Mouse (Mus musculus) left cerebral cortex, postnatal 14 days (tissue): ENCODE results near the gene Tubg2. TPM values are rescaled to one million over a fixed set of nuclear protein-coding genes. Genes with fewer than 3 reads are reported as not detected.

Experiments used
- DNase-seq, 2 experiments: peaks; one replicate each; pipeline ENCODE4 v3.0.0; 2021 to 2022; ENCODE audit warnings: low spot score in 2 of 2, mixed read lengths in 1 of 2
- intact Hi-C: fragments of 180-260 bp; cut with DNase I; formaldehyde crosslinking; loops from one replicate; pipeline ENCODE4 v1.15.1; 2025
- total RNA-seq, 2 experiments: library from RNA; stranded (reverse); gene quantifications; 2 replicates each; pipeline ENCODE4 v1.2.3; 2021

Gene Tubg2
- total RNA-seq, 2 experiments from 2014 or later = 49.0 to 49.5 TPM

GRCm38 (mm10) chr11:101162301-101162700 is 6.6 kb downstream of the Tubg2 start:
- intact Hi-C loops = no loop called here

DNA sequence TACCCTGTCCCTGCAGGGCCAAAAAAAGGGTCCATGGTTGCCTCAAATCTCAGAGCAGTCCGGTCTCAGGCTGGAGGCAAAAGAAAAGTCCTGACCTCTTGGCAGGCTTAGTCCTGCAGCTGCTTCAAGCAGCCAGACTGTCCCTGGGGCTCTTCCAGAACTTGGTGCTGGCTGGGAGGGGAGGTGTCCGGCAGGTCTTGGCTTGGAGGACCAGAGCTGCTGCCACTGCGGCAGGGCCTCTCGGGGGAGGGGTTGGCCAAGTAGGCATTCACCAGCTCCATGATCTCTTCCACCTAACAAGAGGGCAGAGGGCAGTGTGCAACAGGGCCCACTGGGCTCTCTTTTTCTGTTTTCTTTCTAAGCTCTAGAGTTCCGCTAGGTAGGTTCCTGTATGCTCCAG is 7.1 kb downstream of the Tubg2 start:
- peak in 1 of 2 experiments; percentile 40 for DNase-seq
- intact Hi-C loops = no loop called here

More at GRCm38 (mm10) chr11:101162301-101162700, 6.6 kb downstream of the Tubg2 start:
- no peak for DNase-seq

- intact Hi-C loops = no loop called here
- DNase-seq = no peak
Measured at GRCm38 (mm10) chr11:101163476-101164350, 8.0 kb downstream of the Tubg2 start.

DNA sequence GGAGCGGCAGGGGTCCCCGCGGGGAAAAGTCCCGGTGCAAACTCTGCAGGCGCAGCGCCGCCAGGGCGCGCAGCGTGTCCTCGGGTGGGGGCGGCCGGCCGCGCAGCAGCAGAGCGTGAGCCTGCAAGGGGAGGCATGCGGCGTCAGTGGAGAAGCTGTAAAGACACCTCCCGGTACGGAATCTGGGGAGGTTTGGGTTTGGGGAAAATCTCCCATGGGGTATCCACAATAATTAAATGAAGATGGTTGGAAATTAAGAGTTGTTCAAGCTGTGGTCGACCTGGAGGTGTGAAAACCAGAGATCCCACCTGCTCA is 8.6 kb downstream of the Tubg2 start:
- no peak for DNase-seq
- intact Hi-C loops = no loop called here

DNA sequence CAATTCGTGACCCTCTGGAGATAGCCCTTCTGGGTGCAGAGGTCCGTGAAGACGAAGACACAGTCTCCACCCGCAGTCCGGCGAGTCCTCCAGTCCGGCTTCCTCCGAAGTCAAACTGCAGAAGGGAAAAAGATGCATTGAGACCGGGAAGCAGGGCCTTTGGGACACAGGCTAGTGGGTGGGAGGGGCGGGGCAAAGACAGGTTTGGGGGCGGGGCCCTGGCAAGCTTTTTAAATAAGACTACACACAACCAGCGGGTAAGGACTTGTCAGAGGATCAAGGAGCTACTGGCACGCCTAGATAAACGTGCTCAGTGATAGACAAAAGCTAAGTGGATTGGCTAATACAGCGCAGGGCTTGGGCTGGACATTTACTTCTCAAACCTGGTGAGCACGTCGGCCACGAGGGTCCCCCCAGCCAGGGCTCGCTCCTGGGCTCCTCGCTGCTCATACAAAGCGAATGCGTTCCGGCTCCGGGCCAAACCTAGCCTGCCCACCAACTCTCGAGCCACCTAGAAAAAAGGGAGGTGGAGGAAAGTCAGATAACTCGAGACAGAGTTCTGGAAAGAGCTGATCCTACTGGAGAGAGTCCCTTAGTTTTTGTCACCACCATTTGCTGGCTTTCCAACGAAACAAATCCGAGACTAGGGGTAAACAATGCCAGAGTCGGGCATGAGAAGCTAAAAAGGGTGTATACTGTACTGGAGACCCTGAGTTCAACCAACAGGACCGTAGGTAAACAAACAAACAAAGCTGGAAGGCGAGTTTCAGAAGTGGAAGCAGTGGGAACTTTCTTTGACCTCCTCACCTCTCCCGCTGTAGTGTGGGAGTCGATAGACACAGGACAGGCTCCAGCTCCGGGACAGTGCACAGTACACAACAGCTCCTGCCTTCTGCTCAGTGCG is 9.2 kb downstream of the Tubg2 start:
- DNase-seq = no peak
- intact Hi-C loops = no loop called here

DNA sequence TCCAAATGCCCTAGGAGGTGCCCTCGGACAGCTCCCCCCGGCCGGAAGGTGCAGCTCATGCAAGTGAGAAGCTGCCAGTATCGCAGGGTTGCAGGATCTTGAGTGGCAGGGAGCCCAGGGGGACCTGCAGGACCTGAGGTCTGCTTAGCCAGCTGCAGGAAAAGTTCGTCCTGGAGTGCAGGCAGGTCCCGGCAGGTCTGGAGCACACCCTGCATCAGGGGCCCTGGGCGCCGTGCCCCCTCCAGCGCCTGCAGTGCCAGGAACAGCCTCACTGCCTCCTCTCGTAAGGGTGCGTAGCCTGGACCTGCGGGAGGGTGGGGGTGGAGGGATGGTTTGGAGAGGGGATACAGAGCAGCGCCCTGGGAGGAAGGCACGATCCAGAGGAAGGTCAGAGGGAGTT is 10.7 kb downstream of the Tubg2 start:
- no peak for DNase-seq
- intact Hi-C loops = no loop called here

DNA sequence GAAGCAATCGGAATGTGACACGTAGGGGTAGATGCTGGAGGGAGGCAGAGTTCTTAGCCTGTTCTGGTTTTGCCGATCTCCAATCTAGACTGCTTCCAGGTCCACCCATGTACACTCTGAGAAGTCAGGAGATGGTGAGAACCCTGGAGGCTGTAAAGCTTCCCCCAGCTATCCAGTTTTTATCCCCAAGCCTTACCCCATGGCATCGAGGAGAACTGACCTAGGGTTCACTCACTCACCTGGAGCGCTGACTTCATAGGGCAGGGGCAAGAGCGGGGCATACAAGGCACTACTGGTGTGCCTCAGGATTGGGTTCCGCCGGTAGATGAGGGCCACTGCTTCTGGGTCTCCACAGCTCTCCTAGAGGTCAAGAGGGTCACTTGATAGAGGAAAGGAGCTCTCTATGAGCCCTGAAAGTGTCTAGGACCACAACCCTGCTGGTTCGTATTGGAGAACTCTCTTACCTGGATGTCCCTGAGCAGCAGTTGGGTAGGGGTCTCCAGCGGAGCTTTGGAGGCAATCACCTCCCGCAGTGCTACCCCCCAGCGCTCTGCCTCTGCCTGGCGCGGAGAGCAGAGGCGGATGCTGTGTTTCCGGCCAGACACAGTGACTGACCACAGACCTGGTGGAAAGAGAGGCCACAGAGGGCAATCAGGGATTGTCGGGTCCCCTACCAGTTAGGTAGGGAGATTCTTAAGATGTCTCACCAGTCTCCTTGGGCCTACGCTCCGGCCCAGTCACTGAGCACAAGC is 11.7 kb downstream of the Tubg2 start:
- intact Hi-C loops = no loop called here
- DNase-seq = no peak

DNA sequence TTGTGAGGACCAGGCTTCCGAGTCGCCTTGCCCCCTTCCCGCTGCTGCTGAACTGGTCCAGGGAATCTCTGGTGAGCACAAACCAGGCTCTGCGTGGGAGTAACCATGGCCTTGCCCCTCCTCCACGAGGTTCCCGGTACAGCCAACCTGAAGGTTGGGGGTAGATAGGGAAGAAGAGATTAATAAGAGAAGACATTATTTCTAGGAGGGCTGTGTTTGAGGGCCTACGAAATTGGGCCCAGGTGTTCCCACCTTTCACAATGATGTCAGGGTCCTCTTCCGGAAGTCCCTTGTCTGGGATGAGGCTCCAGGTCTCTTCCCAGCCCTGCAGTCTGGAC is 12.2 kb downstream of the Tubg2 start:
- DNase-seq = no peak
- intact Hi-C loops = no loop called here

- no peak for DNase-seq
- intact Hi-C loops = no loop called here
Measured at GRCm38 (mm10) chr11:101168301-101168980, 12.7 kb downstream of the Tubg2 start.

DNA sequence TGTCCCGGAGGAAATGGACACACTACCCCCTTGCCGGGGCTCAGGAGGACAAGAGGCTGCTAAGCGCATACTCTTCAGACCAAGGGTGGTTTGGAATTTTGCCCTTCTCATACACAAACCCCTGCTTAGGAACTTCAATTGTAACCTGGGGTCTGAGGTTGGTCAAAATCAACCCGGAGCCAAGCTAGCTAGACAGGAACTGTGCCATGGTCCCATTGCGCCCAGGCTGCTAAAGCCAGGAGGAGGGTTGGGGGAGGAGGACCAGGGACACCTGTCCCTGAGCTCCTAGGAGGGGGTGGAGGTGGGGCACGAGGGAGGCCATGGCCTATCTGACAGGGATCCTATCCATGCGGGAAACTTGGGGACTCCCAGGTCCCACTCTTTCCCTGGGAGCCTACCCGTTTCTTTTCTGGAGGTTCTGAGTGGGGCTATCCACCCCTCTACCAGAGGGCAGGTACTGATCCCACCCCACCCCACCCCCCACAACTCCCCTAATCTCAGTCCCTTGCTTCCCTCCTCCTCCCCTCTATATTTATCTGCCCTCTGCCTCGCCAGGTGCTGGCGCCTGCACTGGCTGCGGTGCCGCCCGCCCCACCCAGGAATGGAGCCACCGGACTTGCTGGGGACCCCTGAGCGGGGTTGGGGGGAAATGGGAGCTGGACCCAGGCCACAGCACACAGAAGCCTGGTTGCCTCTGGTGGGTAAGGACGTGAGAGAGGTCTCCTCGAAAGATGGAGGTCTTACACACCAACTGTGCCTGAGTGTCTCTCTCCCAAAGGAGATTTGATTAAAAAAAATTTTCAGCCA is 13.8 kb downstream of the Tubg2 start:
- DNase-seq = no peak
- intact Hi-C loops = loop anchor here (5.0 to 10.0 kb wide), 2 partner anchors 45 to 72 kb away; partner anchors contain the start of gene Psmc3ip

DNA sequence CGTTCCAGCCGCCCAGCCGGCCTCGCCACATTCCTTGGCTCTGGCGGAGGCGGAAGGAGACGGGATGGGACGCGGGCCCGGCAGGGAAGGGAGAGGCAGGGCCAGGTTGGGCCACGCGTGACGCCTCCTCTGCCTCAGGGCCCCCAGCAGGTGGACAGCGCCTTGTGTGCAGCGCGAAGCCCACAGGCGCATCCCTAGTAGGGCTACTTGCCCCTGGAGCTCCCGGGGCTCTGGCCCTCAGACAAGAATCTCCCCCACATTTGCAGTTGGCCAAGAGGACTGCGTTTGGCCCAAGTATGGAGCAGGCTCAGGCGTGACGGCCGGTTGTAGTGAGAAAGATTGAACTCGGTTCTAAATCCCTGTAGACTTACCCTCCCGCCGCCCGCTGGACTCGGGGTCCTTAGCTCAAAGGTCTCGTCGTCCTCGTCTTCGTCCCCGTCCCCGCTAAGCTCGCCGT is 14.7 kb downstream of the Tubg2 start, which contains the start of gene Cntnap1:
TSS of gene Cntnap1 (plus strand) at position 170 of the 457 bp plus-strand sequence.
- intact Hi-C loops = loop anchor here (5.0 to 10.0 kb wide), 2 partner anchors 46 to 73 kb away; partner anchors contain the start of gene Psmc3ip
- no peak for DNase-seq

DNA sequence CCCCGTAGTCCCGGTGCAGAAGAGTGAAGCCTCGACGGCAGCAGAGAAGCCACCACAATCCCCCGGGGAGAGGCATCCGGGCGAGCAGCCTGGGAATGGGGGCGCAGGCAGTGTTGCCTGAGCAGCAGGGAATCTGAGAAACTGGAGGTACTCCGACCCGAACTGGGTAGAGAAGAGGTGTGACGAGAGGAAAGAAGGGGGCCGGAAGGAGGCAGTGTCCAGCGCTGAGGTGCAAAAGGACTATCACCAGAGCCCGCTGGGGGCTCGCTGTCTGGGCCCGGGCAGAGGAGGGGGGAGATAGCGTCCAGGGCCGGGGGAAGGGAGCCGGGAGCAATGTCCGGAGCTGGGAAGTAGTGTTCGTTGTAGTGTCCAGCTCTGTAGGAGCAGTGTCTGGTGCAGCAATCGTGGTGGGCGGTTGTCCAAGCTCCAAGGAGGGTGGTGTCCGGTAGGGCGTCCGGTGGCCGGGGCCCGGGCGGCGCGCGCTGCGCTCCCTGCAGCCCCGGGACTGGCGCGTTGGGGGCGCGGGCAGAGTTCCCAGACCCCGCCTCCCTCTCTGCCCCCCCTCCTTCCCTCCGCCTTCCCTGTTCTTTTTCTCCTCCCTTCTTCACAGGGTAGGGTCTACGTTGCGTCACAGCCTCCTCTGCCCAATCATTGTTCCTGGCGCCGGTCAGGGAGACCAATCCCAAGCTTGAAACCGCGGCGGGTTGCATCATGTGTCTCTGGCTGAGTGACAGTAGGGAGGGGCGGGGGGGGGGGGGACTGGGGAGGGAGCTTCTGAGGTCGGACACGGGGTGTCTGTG is 15.3 kb downstream of the Tubg2 start, which contains the start of gene Plekhh3:
TSS of gene Plekhh3 (minus strand) at position 541 of the 800 bp plus-strand sequence.
- intact Hi-C loops = loop anchor here (5.0 to 10.0 kb wide), 2 partner anchors 46 to 74 kb away; partner anchors contain the start of gene Psmc3ip

GRCm38 (mm10) chr11:101171721-101172433 is 16.2 kb downstream of the Tubg2 start:
- intact Hi-C loops = loop anchor here (5.0 to 10.0 kb wide), 2 partner anchors 47 to 75 kb away; partner anchors contain the start of gene Psmc3ip
- peak; percentile 75 to 76 for DNase-seq

More for the DNA sequence above, 15.3 kb downstream of the Tubg2 start, which contains the start of gene Plekhh3:
- DNase-seq = peak; percentile 96 to 98

DNA sequence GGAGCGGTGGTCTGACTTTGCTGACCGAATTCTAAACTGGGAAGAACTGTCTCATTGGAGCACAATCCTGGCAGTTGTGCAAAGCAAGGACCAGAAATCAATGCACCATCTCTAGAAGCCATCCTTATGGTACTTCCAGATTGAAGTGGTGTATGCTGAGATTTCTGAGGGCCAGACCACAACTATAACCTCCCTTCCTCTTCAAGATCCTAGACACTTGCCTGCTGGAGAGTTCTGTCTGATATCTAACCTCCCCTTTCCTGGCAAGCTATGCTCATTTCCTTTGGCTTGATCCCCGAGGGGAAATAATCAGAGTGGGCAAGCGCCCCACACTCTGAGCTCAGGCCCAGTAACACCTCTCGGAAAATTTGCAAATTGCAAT is 16.7 kb downstream of the Tubg2 start:
- intact Hi-C loops = loop anchor here (5.0 to 10.0 kb wide), 2 partner anchors 48 to 75 kb away; partner anchors contain the start of gene Psmc3ip
- DNase-seq = no peak

GRCm38 (mm10) chr11:101173112-101173511 is 17.4 kb downstream of the Tubg2 start:
- no peak for DNase-seq
- intact Hi-C loops = loop anchor here (5.0 to 10.0 kb wide), 2 partner anchors 48 to 76 kb away; partner anchors contain the start of gene Psmc3ip
